Mouse (Mus musculus): Measurements from ENCODE around the gene Chd6.

The Chd6 gene

DNA sequence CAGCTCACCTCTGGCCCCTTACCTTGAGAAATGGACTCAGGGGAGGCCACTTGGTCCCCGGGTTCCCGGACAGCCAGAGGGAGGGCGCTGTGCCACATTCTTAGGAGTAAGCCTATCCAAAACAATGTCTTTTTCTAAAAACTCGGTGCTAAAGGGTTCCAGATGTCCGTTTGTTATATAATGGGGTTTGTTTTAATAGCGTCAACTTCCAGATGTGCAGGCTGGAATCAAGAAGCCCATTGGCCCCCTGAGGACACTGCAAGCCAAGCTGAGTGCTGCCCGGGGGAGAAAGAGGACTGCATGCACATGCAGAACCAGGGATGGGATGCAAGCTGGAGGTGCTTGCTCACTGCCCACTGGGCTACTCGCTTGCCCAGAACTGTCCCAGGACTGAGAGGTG lies 176.6 kb downstream of the Chd6 start:
- no peak for DNase-seq (ENCODE audit: low spot score in 2 of 2)

GRCm38 (mm10) chr2:160931378-160931777 lies 177.5 kb downstream of the Chd6 start:
- DNase-seq (ENCODE audit: low spot score in 2 of 2) = no peak

DNA sequence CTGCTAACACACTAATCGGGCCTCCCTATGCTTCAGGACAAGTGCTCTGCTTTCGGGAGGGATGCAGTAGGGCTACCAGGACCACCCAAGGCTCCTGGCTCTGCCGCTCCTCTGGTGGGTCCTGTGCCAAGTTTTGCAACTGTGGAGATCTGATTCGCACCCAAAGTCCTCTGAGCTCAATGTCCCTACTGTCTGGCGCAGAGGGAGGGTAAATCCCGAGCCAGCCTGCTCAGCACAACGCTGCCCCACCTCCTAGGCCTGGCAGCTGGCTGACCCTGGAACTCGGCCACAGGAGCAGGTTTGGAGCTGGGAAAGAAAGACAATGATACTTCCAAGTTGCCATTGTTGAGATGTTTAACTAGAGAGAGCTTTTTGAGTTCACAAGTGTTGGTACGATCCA lies 183.7 kb downstream of the Chd6 start:
- DNase-seq (ENCODE audit: low spot score in 2 of 2) = no peak

- no peak for DNase-seq (ENCODE audit: low spot score in 2 of 2)
These were observed 187.6 kb downstream of the Chd6 start for GRCm38 (mm10) chr2:160921285-160921684.

- no peak for DNase-seq (ENCODE audit: low spot score in 2 of 2)
These were observed 190.0 kb downstream of the Chd6 start for GRCm38 (mm10) chr2:160918930-160919215.

DNA sequence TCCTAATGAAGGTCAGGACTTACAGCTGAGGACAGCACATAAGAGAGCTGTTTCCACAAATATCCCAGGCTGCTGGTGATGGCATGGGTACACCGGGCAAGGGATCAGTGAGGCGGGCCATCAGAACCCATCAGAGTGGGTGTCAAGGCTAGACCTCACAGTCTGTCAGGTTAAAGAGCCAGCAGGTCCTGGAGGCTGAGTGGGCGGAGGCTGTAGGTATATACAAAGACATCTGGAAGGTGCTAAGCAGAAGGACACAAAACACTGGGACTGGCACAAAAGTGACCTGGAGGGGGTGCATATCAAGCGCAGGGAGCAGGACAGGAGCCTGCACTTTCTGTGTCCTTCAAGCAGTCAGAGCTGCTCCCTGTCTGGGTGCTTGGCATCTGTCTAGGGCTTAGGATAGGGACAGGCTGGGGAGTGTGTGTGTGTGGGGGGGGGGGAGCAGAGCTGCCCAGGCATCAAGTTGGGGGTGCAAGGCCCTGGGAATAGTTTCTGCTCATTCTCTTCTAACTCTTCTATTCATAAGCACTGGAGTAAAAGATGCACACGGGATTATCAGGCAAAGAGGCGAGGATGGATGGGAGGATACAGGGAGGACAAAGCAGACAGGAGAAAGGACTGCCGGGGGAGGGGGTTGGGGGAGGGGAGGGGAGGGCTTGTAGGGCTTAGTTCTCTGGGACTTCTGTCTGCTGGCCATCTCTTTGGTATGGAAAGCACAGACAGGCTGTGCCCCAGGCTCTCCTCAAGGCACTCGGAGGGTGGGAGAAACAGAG lies 190.5 kb downstream of the Chd6 start:
- no peak for DNase-seq (ENCODE audit: low spot score in 2 of 2)

DNA sequence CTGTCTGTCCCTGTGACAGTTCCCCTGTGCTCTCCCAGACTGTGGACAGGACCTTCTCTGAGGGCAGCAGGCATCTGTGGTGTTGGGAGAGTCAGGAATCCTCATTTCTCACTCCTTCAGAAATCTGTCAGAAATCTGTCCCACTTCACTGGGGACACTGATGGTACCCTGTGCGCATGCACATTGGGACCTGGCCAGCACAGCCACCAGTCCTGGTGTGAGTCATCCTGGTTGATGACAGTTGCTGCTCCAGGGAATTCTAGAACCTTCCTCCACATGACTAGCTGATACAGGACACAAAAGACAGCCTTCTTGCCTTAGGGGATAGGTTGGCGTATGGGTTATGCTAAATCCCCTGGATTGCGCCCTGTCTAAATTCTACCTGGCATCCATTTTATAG lies 191.6 kb downstream of the Chd6 start:
- no peak for DNase-seq (ENCODE audit: low spot score in 2 of 2)

DNA sequence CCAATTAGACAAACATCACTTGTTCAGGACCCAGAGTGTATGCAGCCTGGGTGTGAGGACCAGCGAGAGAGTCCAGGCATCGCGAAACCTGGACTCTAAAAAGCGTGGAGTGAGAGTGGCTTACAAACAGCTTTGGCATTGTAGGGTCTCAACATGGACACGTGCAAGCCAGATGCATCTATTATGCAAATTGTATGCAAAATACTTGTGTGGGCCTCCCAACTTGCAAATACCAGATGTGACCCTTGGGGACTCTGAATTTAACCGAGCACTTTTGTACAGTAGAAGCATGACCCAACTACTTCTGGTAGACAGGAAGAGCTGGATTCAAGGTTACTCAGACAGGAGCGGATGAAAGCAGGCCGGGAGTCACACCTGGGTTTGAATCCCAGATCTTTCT lies 192.2 kb downstream of the Chd6 start:
- no peak for DNase-seq (ENCODE audit: low spot score in 2 of 2)

GRCm38 (mm10) chr2:160915821-160916610 lies 192.9 kb downstream of the Chd6 start:
- DNase-seq (ENCODE audit: low spot score in 2 of 2) = no peak

GRCm38 (mm10) chr2:160914656-160915055 lies 194.2 kb downstream of the Chd6 start:
- no peak for DNase-seq (ENCODE audit: low spot score in 2 of 2)

- DNase-seq (ENCODE audit: low spot score in 2 of 2) = no peak
These were observed 196.6 kb downstream of the Chd6 start, which contains the start of gene Emilin3 for GRCm38 (mm10) chr2:160912231-160912671. Gene Emilin3, minus strand, starts transcription at chr2:160912328.

DNA sequence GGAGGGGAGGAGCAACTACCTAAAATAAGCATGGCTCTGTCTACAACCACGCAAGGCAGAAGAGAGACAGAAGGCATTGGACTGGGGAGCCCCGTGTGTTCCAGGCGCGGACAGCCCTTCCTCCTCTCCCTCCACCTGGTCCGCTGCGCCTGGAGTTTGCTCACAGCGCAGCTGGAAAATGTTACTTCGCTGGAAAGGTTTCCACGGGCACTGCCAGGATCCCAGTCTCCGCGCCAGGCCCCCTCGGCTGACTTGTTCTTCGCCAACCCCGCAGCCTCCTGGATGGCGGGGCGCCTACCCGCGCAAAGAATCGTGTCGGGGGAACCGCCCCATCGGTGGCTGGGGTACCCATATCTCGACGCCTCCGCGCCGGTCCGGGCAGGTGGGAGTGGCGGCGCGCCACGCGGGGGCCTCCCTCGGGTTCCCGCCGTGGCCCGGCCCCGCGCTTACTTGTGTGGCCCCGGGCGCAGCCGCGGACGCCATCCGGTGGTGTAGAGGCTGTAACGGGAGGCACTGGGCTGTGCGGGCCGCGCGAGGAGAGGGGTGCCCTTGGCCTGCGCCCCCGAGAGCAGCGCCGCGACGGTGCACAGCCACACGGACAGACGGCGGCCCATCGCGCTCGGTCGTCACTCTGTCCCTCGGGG lies 197.2 kb downstream of the Chd6 start:
- no peak for DNase-seq (ENCODE audit: low spot score in 2 of 2)

- no peak for DNase-seq (ENCODE audit: low spot score in 2 of 2)
These were observed 198.2 kb downstream of the Chd6 start for GRCm38 (mm10) chr2:160910633-160911032.

GRCm38 (mm10) chr2:160908607-160909006 lies 200.3 kb downstream of the Chd6 start:
- no peak for DNase-seq (ENCODE audit: low spot score in 2 of 2)

GRCm38 (mm10) chr2:160906101-160906500 lies 202.8 kb downstream of the Chd6 start:
- DNase-seq (ENCODE audit: low spot score in 2 of 2) = no peak

DNA sequence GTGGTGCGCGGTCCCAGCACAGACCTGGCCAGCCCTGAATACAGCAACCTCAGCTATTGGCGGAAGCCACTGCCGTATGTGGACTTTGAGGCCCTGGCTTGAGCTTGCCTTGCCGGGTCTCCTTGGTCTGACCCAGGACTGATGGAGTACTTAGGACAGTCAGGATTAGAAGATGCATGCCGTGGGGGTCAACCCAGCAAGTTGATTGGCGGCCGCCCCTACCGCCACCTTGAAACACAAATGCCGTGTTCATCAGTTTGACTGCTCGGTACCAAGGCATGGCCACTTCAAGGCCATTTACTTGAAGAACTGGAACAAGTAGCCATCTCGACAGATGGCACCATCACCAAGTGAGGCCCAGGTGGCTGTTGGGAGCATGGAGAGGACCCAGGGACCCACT lies 203.6 kb downstream of the Chd6 start:
- no peak for DNase-seq (ENCODE audit: low spot score in 2 of 2)

- no peak for DNase-seq (ENCODE audit: low spot score in 2 of 2)
These were observed 207.0 kb downstream of the Chd6 start for GRCm38 (mm10) chr2:160901656-160902412.

Measured in natural killer cell, adult 2 months (primary cell).